Mouse (Mus musculus) kidney, embryonic 15.5 days (tissue): ENCODE results near the gene Il11. TPM values are rescaled to one million over a fixed set of nuclear protein-coding genes. Genes with fewer than 3 reads are reported as not detected.
A peak's percentile ranks its signal among the peaks of the same experiment; 100 is the strongest.

Experiments used
- ATAC-seq: fragments of 200-750 bp; cut with Nextera tagmentation; replicated peaks from 2 replicates; pipeline ENCODE4 v1.8.0; 2017; ENCODE audit warnings: moderate TSS enrichment; ENCODE audit not compliant: low FRiP score
- H3K27ac ChIP-seq: fragments of 300-500 bp; sonication (generic); 2 replicates; pipeline ENCODE4 v1.5.1; 2015; ENCODE audit warnings: mild to moderate bottlenecking, inconsistent platforms
- H3K27me3 ChIP-seq: fragments of 300-500 bp; sonication (generic); 2 replicates; pipeline ENCODE4 v1.6.1; 2015; ENCODE audit warnings: inconsistent platforms
- H3K36me3 ChIP-seq: fragments of 300-500 bp; sonication (generic); 2 replicates; pipeline ENCODE4 v1.6.1; 2015; ENCODE audit warnings: inconsistent platforms
- H3K4me1 ChIP-seq: fragments of 300-500 bp; sonication (generic); 2 replicates; pipeline ENCODE4 v1.6.1; 2015; ENCODE audit warnings: inconsistent platforms
- H3K4me2 ChIP-seq: fragments of 300-500 bp; sonication (generic); 2 replicates; pipeline ENCODE4 v1.6.1; 2015; ENCODE audit warnings: moderate library complexity, mild to moderate bottlenecking, inconsistent platforms
- H3K4me3 ChIP-seq: fragments of 300-500 bp; sonication (generic); replicated peaks from 2 replicates; pipeline ENCODE4 v1.5.1; 2015; ENCODE audit warnings: mild to moderate bottlenecking, inconsistent platforms
- H3K9ac ChIP-seq: fragments of 300-500 bp; sonication (generic); 2 replicates; pipeline ENCODE4 v1.6.1; 2015; ENCODE audit warnings: mild to moderate bottlenecking, inconsistent platforms
- H3K9me3 ChIP-seq: fragments of 300-500 bp; sonication (generic); replicated peaks from 2 replicates; pipeline ENCODE4 v1.6.1; 2016; ENCODE audit warnings: inconsistent platforms
- WGBS: fragments of 180-500 bp; shearing (Covaris S2); methylation state at CpG from one replicate; pipeline ENCODE4 v1.1.7; 2015; ENCODE audit warnings: mixed read lengths; 5-methylcytosine and 5-hydroxymethylcytosine counted together
- polyA plus RNA-seq: library from polyadenylated mRNA; unstranded; fragments of >200 nt; fragmentation: Nextera tagmentation; extraction: Ambion mirVana; gene quantifications from 2 replicates; pipeline ENCODE4 v1.2.1, GENCODE M21; 2015

Il11 gene
- polyA plus RNA-seq, 1 experiment from 2014 or later, result 0.30 TPM

- 0 out of 2 replicates have a peak, but pooled peaks cover 3% of the 10 kb centered on the region for H3K36me3 ChIP-seq
- no peak overlapping the region for H3K4me3 ChIP-seq
- H3K4me2 ChIP-seq, result no peak overlapping the region
- H3K27ac ChIP-seq, result no peak overlapping the region
- peaks cover 29% of the 10 kb centered on the region for H3K27me3 ChIP-seq
- H3K9me3 ChIP-seq, result no peaks in the 10 kb centered on the region
- H3K9ac ChIP-seq, result no peak overlapping the region
- peaks cover 28% of the 10 kb centered on the region for H3K4me1 ChIP-seq
- no peak for ATAC-seq
- WGBS, result 51% methylated on average over 3 of the region's 3 CpGs
Measured at GRCm38 (mm10) chr7:4782130-4782529, 529 bp downstream of the Il11 start.

- no peak overlapping the region for H3K27ac ChIP-seq
- H3K4me3 ChIP-seq, result no peak overlapping the region
- peaks cover 33% of the 10 kb centered on the region for H3K4me1 ChIP-seq
- no peak for ATAC-seq
- no peaks in the 10 kb centered on the region for H3K9me3 ChIP-seq
- no peak overlapping the region for H3K4me2 ChIP-seq
- 31% methylated on average over 5 of the region's 5 CpGs for WGBS
- H3K9ac ChIP-seq, result no peak overlapping the region
- peaks cover 51% of the 10 kb centered on the region for H3K27me3 ChIP-seq
- 0 out of 2 replicates have a peak, but pooled peaks cover 3% of the 10 kb centered on the region for H3K36me3 ChIP-seq
Measured at GRCm38 (mm10) chr7:4779921-4780320, 2.7 kb downstream of the Il11 start.

GRCm38 (mm10) chr7:4777851-4778637 is 4.6 kb downstream of the Il11 start:
- Histone ChIP-seq H3K27ac (no peak overlapping the region), H3K9me3 (no peaks in the 10 kb centered on the region), H3K36me3 (no peaks in the 10 kb centered on the region), H3K4me1 (peaks cover 33% of the 10 kb centered on the region), H3K27me3 (peaks cover 60% of the 10 kb centered on the region), H3K4me2 (peak overlapping the region; percentile 53), H3K4me3 (peak overlapping the region; percentile 34), H3K9ac (0 out of 2 replicates have a peak overlapping the region, but pooled peaks have one; percentile 14)
- peak; percentile 26; the same call in 1 of the 2 replicates for ATAC-seq
- 5% methylated on average over 15 of the region's 20 CpGs for WGBS

GRCm38 (mm10) chr7:4776861-4777830 is 5.5 kb downstream of the Il11 start:
- Histone ChIP-seq H3K9ac (peak overlapping the region; percentile 14; the same call in 1 of the 2 replicates), H3K4me3 (peak overlapping the region; percentile 34), H3K4me2 (peak overlapping the region; percentile 53), H3K27ac (no peak overlapping the region), H3K9me3 (no peaks in the 10 kb centered on the region), H3K36me3 (no peaks in the 10 kb centered on the region), H3K27me3 (peaks cover 60% of the 10 kb centered on the region), H3K4me1 (peaks cover 33% of the 10 kb centered on the region)
- peak; percentile 82 for ATAC-seq
- under 1% methylated on average over 55 of the region's 56 CpGs for WGBS

- no peak overlapping the region for H3K4me2 ChIP-seq
- no peak overlapping the region for H3K27ac ChIP-seq
- no peak overlapping the region for H3K9ac ChIP-seq
- no peaks in the 10 kb centered on the region for H3K36me3 ChIP-seq
- peaks cover 60% of the 10 kb centered on the region for H3K27me3 ChIP-seq
- peaks cover 28% of the 10 kb centered on the region for H3K4me1 ChIP-seq
- no peaks in the 10 kb centered on the region for H3K9me3 ChIP-seq
- H3K4me3 ChIP-seq, result no peak overlapping the region
- 45% methylated on average over 10 of the region's 10 CpGs for WGBS
- ATAC-seq, result no peak
Measured at GRCm38 (mm10) chr7:4776131-4776530, 6.5 kb downstream of the Il11 start.

- 80% methylated on average over 3 of the region's 5 CpGs for WGBS
- no peak for ATAC-seq
Measured at GRCm38 (mm10) chr7:4771202-4771601, 11.5 kb downstream of the Il11 start, which contains the start of gene Fam71e2. Gene Fam71e2, minus strand, starts transcription at chr7:4771302.

GRCm38 (mm10) chr7:4764946-4765710 is 17.5 kb downstream of the Il11 start:
- Histone ChIP-seq H3K4me1 (0 out of 2 replicates have a peak, but pooled peaks cover 5% of the 10 kb centered on the region), H3K9me3 (no peaks in the 10 kb centered on the region), H3K36me3 (no peaks in the 10 kb centered on the region), H3K27ac (no peak overlapping the region), H3K4me3 (no peak overlapping the region), H3K4me2 (no peak overlapping the region), H3K27me3 (peaks cover 6% of the 10 kb centered on the region; the same call in 1 of the 2 replicates), H3K9ac (no peak overlapping the region)
- 13% methylated on average over 4 of the region's 4 CpGs for WGBS
- ATAC-seq, result no peak

More at GRCm38 (mm10) chr7:4771202-4771601, 11.5 kb downstream of the Il11 start, which contains the start of gene Fam71e2:
- H3K4me2 ChIP-seq, result no peak within 1 kb of the TSS
- H3K27me3 ChIP-seq, result peaks cover 24% of the 10 kb centered on the region
- H3K4me1 ChIP-seq, result no peaks in the 10 kb centered on the region
- no peak within 1 kb of the TSS for H3K9ac ChIP-seq
- no peaks in the 10 kb centered on the region for H3K9me3 ChIP-seq
- H3K27ac ChIP-seq, result no peak within 1 kb of the TSS
- H3K36me3 ChIP-seq, result no peaks in the 10 kb centered on the region
- H3K4me3 ChIP-seq, result no peak within 1 kb of the TSS

GRCm38 (mm10) chr7:4759670-4760069 is 23.0 kb downstream of the Il11 start:
- Histone ChIP-seq H3K4me3 (no peak overlapping the region), H3K9ac (no peak overlapping the region), H3K27ac (no peak overlapping the region), H3K36me3 (no peaks in the 10 kb centered on the region), H3K9me3 (0 out of 2 replicates have a peak, but pooled peaks cover 3% of the 10 kb centered on the region), H3K4me2 (no peak overlapping the region), H3K4me1 (0 out of 2 replicates have a peak, but pooled peaks cover under 1% of the 10 kb centered on the region), H3K27me3 (no peaks in the 10 kb centered on the region)
- ATAC-seq, result no peak
- whole genome bisulfite sequencing, result 46% methylated on average over 1 of the region's 1 CpGs

GRCm38 (mm10) chr7:4752821-4753570 is 29.7 kb downstream of the Il11 start, which contains the start of gene Cox6b2:
Gene Cox6b2, minus strand, starts transcription at chr7:4753094.
- peak; percentile 95 for ATAC-seq
- Histone ChIP-seq H3K4me2 (peak within 1 kb of the TSS; percentile 85), H3K4me1 (peaks cover 22% of the 10 kb centered on the region), H3K9me3 (0 out of 2 replicates have a peak, but pooled peaks cover 3% of the 10 kb centered on the region), H3K4me3 (peak within 1 kb of the TSS; percentile 54), H3K27ac (peak within 1 kb of the TSS; percentile 90), H3K36me3 (0 out of 2 replicates have a peak, but pooled peaks cover 4% of the 10 kb centered on the region), H3K27me3 (no peaks in the 10 kb centered on the region), H3K9ac (peak within 1 kb of the TSS; percentile 36)
- WGBS, result 4% methylated on average over 24 of the region's 24 CpGs

GRCm38 (mm10) chr7:4751971-4752820 is 30.5 kb downstream of the Il11 start:
- ATAC-seq, result peak; percentile 84

More at GRCm38 (mm10) chr7:4751971-4752820, 30.5 kb downstream of the Il11 start:
- Histone ChIP-seq H3K4me3 (peak overlapping the region; percentile 54), H3K27ac (peak overlapping the region; percentile 90), H3K9me3 (0 out of 2 replicates have a peak, but pooled peaks cover 3% of the 10 kb centered on the region), H3K36me3 (peaks cover 5% of the 10 kb centered on the region; the same call in 1 of the 2 replicates), H3K27me3 (no peaks in the 10 kb centered on the region), H3K4me2 (peak overlapping the region; percentile 85), H3K4me1 (peaks cover 22% of the 10 kb centered on the region), H3K9ac (peak overlapping the region; percentile 36)
- 2% methylated on average over 29 of the region's 30 CpGs for WGBS
